Mouse (Mus musculus) olfactory bulb, adult 2 months (tissue): ENCODE measurements at regions not wholly inside any gene's neighbourhood (a gene's known extent, or its start where the extent isn't known, plus 50 kb on each side); places are given as distances from the start of the nearest gene placed in this dataset.
"Not testable (repeated sequence)": the region's sequence is repeated elsewhere in the genome, so short reads cannot be mapped to it uniquely, and the experiment has no call there.

Experiments used
- H3K27ac ChIP-seq: fragments of 200-500 bp; 2 replicates; pipeline ENCODE4 v1.5.1; 2012; ENCODE audit warnings: low read depth, low read length; ENCODE audit not compliant: insufficient read depth
- H3K4me1 ChIP-seq: fragments of 200-500 bp; 2 replicates; pipeline ENCODE4 v1.6.1; 2012; ENCODE audit warnings: low read length; ENCODE audit not compliant: control insufficient read depth, insufficient read depth
- H3K4me3 ChIP-seq: fragments of 200-500 bp; 2 replicates; pipeline ENCODE4 v1.5.1; 2012; ENCODE audit warnings: mild to moderate bottlenecking, low read depth, low read length, moderate library complexity; ENCODE audit not compliant: insufficient read depth
- CTCF ChIP-seq: fragments of 200-500 bp; IDR thresholded peaks from 2 replicates; pipeline ENCODE4 v1.5.1; 2012; ENCODE audit warnings: low read depth, mild to moderate bottlenecking, low read length, moderate library complexity; ENCODE audit not compliant: insufficient read depth
- POLR2A ChIP-seq: fragments of 200-500 bp; IDR thresholded peaks from 2 replicates; pipeline ENCODE4 v1.6.1; 2012; ENCODE audit warnings: mild to moderate bottlenecking, low read depth, low read length, moderate library complexity; ENCODE audit not compliant: insufficient read depth
- WGBS: fragments of 180-500 bp; shearing (Covaris S2); methylation state at CpG from one replicate; pipeline ENCODE4 v1.1.7; 2018; 5-methylcytosine and 5-hydroxymethylcytosine counted together

- TF ChIP-seq CTCF: no peak
- no peak for TF ChIP-seq POLR2A
- no peak overlapping the region for H3K4me3 ChIP-seq
- WGBS: 71% methylated on average over 7 of the region's 7 CpGs
- H3K27ac ChIP-seq: no peak overlapping the region
- H3K4me1 ChIP-seq: no peaks in the 10 kb centered on the region
Observed at GRCm38 (mm10) chr9:113123004-113123692, 584.9 kb downstream of the Pdcd6ip start.

GRCm38 (mm10) chr9:113122253-113122749 is 585.8 kb downstream of the Pdcd6ip start:
- no peaks in the 10 kb centered on the region for H3K4me1 ChIP-seq

DNA sequence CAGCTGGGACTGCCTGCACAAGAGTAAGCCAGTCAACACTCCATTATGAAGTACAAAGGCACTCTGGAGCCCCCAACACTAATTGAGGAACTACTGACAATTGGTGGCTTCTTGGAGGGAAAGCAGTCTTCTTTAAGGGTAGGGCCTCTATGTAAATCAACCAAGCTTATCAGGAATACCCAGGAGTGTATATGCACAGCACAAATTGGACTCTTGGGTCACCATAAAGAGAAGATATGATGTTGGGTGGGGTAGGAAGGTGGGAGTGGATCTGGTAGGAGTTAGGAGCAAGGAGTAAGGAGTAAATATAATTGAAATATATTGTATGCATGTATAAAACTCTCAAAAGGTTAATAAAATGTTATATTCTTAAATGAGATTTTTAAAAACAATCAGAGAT is 587.7 kb downstream of the Pdcd6ip start:
- TF ChIP-seq CTCF: no peak
- no peak for TF ChIP-seq POLR2A
- Histone ChIP-seq H3K27ac (no peak overlapping the region), H3K4me1 (no peaks in the 10 kb centered on the region), H3K4me3 (no peak overlapping the region)

More at GRCm38 (mm10) chr9:113122253-113122749, 585.8 kb downstream of the Pdcd6ip start:
- 92% methylated on average over 3 of the region's 3 CpGs for WGBS
- no peak for TF ChIP-seq POLR2A
- no peak for TF ChIP-seq CTCF
- Histone ChIP-seq H3K27ac (no peak overlapping the region), H3K4me3 (no peak overlapping the region)

GRCm38 (mm10) chr9:113119721-113120120 is 588.3 kb downstream of the Pdcd6ip start:
- 79% methylated on average over 1 of the region's 1 CpGs for WGBS
- no peak for TF ChIP-seq POLR2A
- no peak for TF ChIP-seq CTCF
- no peaks in the 10 kb centered on the region for H3K4me1 ChIP-seq
- H3K4me3 ChIP-seq: no peak overlapping the region
- no peak overlapping the region for H3K27ac ChIP-seq

DNA sequence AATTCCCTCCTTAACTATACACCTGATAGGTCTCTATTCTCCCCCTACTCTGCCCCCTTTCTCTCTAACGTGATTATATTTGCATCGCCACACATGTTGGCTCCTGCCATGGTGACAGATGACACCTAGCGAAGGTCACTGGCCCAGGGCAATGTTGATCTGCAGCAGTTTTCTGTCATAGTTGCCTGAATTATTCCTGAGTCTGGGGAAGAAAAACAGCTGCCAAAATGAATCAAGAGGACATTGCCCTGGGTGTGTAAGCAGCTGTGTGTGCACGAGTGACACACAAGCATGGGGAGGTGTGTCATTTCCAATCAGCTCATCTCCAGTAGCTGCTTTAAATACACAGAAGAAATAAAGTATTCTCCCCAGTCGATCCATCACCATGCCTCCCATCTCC is 592.5 kb downstream of the Pdcd6ip start:
- 77% methylated on average over 5 of the region's 5 CpGs for WGBS
- TF ChIP-seq CTCF: no peak
- no peaks in the 10 kb centered on the region for H3K4me1 ChIP-seq
- no peak overlapping the region for H3K4me3 ChIP-seq
- no peak overlapping the region for H3K27ac ChIP-seq

GRCm38 (mm10) chr9:113112753-113113152 is 595.3 kb downstream of the Pdcd6ip start:
- Histone ChIP-seq H3K4me1 (no peaks in the 10 kb centered on the region), H3K27ac (no peak overlapping the region), H3K4me3 (no peak overlapping the region)
- TF ChIP-seq POLR2A (no peak), CTCF (no peak)

GRCm38 (mm10) chr9:113101733-113102132 is 606.3 kb downstream of the Pdcd6ip start:
- WGBS: 77% methylated on average over 1 of the region's 1 CpGs
- Histone ChIP-seq H3K4me1 (no peaks in the 10 kb centered on the region), H3K27ac (no peak overlapping the region), H3K4me3 (no peak overlapping the region)
- TF ChIP-seq POLR2A: no peak
- TF ChIP-seq CTCF: no peak

DNA sequence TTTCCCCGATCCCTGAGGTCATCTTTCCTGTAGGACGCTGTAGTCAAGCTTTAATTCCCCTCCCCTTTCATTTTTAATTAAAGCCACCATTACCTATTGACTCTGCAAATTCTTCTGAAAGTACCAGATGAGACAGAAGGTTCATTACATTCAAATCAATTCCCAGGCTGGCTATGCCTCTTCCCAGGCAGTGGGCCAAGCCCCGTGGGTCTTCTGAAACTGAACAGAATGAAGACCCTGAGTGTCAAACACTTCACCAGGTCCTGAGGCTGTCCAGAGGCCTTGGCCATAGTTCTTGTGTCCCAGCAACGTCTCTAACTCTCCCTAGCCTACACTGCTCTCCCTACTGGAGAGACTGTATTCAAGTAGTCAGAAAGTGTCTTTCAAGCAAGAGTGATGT is 607.4 kb downstream of the Pdcd6ip start:
- no peak overlapping the region for H3K4me3 ChIP-seq
- H3K27ac ChIP-seq: no peak overlapping the region
- TF ChIP-seq POLR2A: no peak
- TF ChIP-seq CTCF: no peak
- H3K4me1 ChIP-seq: no peaks in the 10 kb centered on the region
- WGBS: 76% methylated on average over 4 of the region's 4 CpGs

DNA sequence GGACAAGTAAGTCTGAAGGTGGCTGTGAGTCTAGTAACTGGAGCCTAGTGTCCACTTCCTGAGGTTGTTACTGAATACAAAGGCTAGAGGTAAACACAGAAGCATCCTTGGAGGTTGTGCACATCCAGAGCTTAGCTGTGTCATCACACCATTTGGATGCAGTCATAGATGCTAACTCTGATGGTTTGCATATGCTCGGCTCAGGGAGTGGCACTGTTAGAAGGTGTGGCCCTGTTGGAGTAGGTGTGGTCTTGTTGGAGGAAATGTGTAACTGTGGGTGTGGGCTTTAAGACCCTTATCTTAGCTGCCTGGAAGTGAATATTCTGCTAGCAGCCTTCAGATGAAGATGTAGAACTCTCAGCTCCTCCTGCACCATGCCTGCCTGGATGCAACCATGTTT is 612.6 kb downstream of the Pdcd6ip start:
- 97% methylated on average over 1 of the region's 1 CpGs for WGBS

More for the DNA sequence above, 612.6 kb downstream of the Pdcd6ip start:
- H3K4me1 ChIP-seq, H3K4me3 ChIP-seq, H3K27ac ChIP-seq: not testable (repeated sequence)
